Mouse (Mus musculus) kidney, adult 2 months (tissue): ENCODE data around the gene Apeh.

ENCODE experiments used
- CTCF ChIP-seq: fragments of 200-500 bp; conservative IDR thresholded peaks from 2 replicates; pipeline ENCODE4 v1.5.1; 2011; ENCODE audit warnings: low read depth, mild to moderate bottlenecking, control low read depth, low read length, moderate library complexity, mixed read lengths; ENCODE audit not compliant: insufficient read depth, insufficient read length
- POLR2A ChIP-seq: fragments of 200-500 bp; IDR thresholded peaks from one replicate; pipeline ENCODE4 v1.6.1; 2011; ENCODE audit warnings: low read depth, low read length, control low read depth

DNA sequence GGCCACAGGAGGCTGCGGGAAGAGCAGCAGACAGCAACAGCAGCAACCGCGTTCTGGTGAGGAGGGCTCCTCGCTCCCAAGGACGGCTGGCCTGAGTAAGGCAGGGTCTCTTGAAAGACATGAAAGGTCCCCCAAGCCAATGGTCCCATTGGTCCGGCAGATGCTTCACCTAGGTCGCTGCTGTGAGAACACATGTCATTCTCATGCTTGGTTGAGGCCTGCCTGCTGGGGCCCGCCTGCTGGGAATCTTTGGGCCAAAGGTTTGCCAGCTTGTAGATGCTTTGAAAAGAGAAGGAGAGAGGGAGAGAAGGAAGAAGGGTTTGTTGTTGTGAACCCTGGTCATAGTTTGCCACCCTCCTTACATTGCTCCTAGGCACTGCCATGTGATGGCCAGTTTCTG is 5.2 kb upstream of the Apeh start:
- TF ChIP-seq CTCF, result no peak
- TF ChIP-seq POLR2A, result no peak
